Mouse (Mus musculus): ENCODE measurements at regions not wholly inside any gene's neighbourhood (a gene's known extent, or its start where the extent isn't known, plus 50 kb on each side); places are given as distances from the start of the nearest gene placed in this dataset.

- DNase-seq: no peak
- H3K4me1 ChIP-seq (ENCODE audit: control insufficient read depth, insufficient read depth, low read length): no peaks in the 10 kb centered on the region
- no peaks in the 10 kb centered on the region; the same call in 1 of the 2 replicates for H3K27me3 ChIP-seq (ENCODE audit: control insufficient read depth, insufficient read depth, low read length)
- no peak overlapping the region for H3K9ac ChIP-seq (ENCODE audit: low read depth, low read length)
- no peaks in the 10 kb centered on the region for H3K79me2 ChIP-seq (replicated peaks; ENCODE audit: control insufficient read depth, insufficient read depth, low read length)
- H3K27ac ChIP-seq: no peak overlapping the region
- WGBS: 47% methylated on average over 7 of the region's 7 CpGs
- no peaks in the 10 kb centered on the region for H3K36me3 ChIP-seq (ENCODE audit: control insufficient read depth, insufficient read depth, low read length)
- intact Hi-C loops (cut with DNase I): no loop called here
- no peak for TF ChIP-seq EP300 (IDR thresholded peaks at IDR 0.05; ENCODE audit: insufficient read depth, low read depth, low read length)
- no peak for TF ChIP-seq POLR2A (IDR thresholded peaks at IDR 0.05; ENCODE audit: insufficient read depth, low read depth, low read length)
- TF ChIP-seq CTCF (IDR thresholded peaks at IDR 0.05): no peak
- H3K4me3 ChIP-seq: no peak overlapping the region
These were observed 357.3 kb downstream of the Lmx1a start for GRCm38 (mm10) chr1:168046347-168046746.

- DNase-seq: no peak
- H3K27ac ChIP-seq: no peak overlapping the region
- TF ChIP-seq CTCF (IDR thresholded peaks at IDR 0.05): no peak
- no peak for TF ChIP-seq POLR2A (IDR thresholded peaks at IDR 0.05; ENCODE audit: insufficient read depth, low read depth, low read length)
- TF ChIP-seq EP300 (IDR thresholded peaks at IDR 0.05; ENCODE audit: insufficient read depth, low read depth, low read length): no peak
- no peaks in the 10 kb centered on the region for H3K4me1 ChIP-seq (ENCODE audit: control insufficient read depth, insufficient read depth, low read length)
- H3K27me3 ChIP-seq (ENCODE audit: control insufficient read depth, insufficient read depth, low read length): no peaks in the 10 kb centered on the region; the same call in 1 of the 2 replicates
- WGBS: 97% methylated on average over 1 of the region's 1 CpGs
- no peaks in the 10 kb centered on the region for H3K79me2 ChIP-seq (replicated peaks; ENCODE audit: control insufficient read depth, insufficient read depth, low read length)
- no peak overlapping the region for H3K4me3 ChIP-seq
- no peak overlapping the region for H3K9ac ChIP-seq (ENCODE audit: low read depth, low read length)
- H3K36me3 ChIP-seq (ENCODE audit: control insufficient read depth, insufficient read depth, low read length): no peaks in the 10 kb centered on the region
- intact Hi-C loops (cut with DNase I): no loop called here
These were observed 357.7 kb downstream of the Lmx1a start for GRCm38 (mm10) chr1:168046749-168047148.

GRCm38 (mm10) chr1:168049965-168050364, 360.9 kb downstream of the Lmx1a start:
- H3K79me2 ChIP-seq (replicated peaks; ENCODE audit: control insufficient read depth, insufficient read depth, low read length): no peaks in the 10 kb centered on the region
- WGBS: 87% methylated on average over 3 of the region's 3 CpGs
- no peak overlapping the region for H3K9ac ChIP-seq (ENCODE audit: low read depth, low read length)
- intact Hi-C loops (cut with DNase I): no loop called here
- H3K4me3 ChIP-seq: no peak overlapping the region
- no peaks in the 10 kb centered on the region for H3K4me1 ChIP-seq (ENCODE audit: control insufficient read depth, insufficient read depth, low read length)
- H3K27ac ChIP-seq: no peak overlapping the region
- no peaks in the 10 kb centered on the region; the same call in 1 of the 2 replicates for H3K27me3 ChIP-seq (ENCODE audit: control insufficient read depth, insufficient read depth, low read length)
- no peak for TF ChIP-seq CTCF (IDR thresholded peaks at IDR 0.05)
- no peak for TF ChIP-seq POLR2A (IDR thresholded peaks at IDR 0.05; ENCODE audit: insufficient read depth, low read depth, low read length)
- TF ChIP-seq EP300 (IDR thresholded peaks at IDR 0.05; ENCODE audit: insufficient read depth, low read depth, low read length): no peak
- H3K36me3 ChIP-seq (ENCODE audit: control insufficient read depth, insufficient read depth, low read length): no peaks in the 10 kb centered on the region
- DNase-seq: no peak

- Histone ChIP-seq H3K27ac (no peak overlapping the region), H3K36me3 (ENCODE audit: control insufficient read depth, insufficient read depth, low read length) (no peaks in the 10 kb centered on the region), H3K9ac (ENCODE audit: low read depth, low read length) (no peak overlapping the region), H3K4me1 (ENCODE audit: control insufficient read depth, insufficient read depth, low read length) (no peaks in the 10 kb centered on the region; the same call in 1 of the 2 replicates), H3K4me3 (no peak overlapping the region), H3K79me2 (replicated peaks; ENCODE audit: control insufficient read depth, insufficient read depth, low read length) (no peaks in the 10 kb centered on the region), H3K27me3 (ENCODE audit: control insufficient read depth, insufficient read depth, low read length) (no peaks in the 10 kb centered on the region)
- no peak for DNase-seq
- intact Hi-C loops (cut with DNase I): no loop called here
- WGBS: 17% methylated on average over 5 of the region's 7 CpGs
- TF ChIP-seq CTCF (IDR thresholded peaks at IDR 0.05): no peak
- TF ChIP-seq POLR2A (IDR thresholded peaks at IDR 0.05; ENCODE audit: insufficient read depth, low read depth, low read length): no peak
- TF ChIP-seq EP300 (IDR thresholded peaks at IDR 0.05; ENCODE audit: insufficient read depth, low read depth, low read length): no peak
These were observed 367.4 kb downstream of the Lmx1a start for GRCm38 (mm10) chr1:168056479-168056878.

GRCm38 (mm10) chr1:168057479-168057878, 368.4 kb downstream of the Lmx1a start:
- H3K4me3 ChIP-seq: no peak overlapping the region
- no peak for TF ChIP-seq CTCF (IDR thresholded peaks at IDR 0.05)
- no peak for TF ChIP-seq EP300 (IDR thresholded peaks at IDR 0.05; ENCODE audit: insufficient read depth, low read depth, low read length)
- no peak for TF ChIP-seq POLR2A (IDR thresholded peaks at IDR 0.05; ENCODE audit: insufficient read depth, low read depth, low read length)
- H3K79me2 ChIP-seq (replicated peaks; ENCODE audit: control insufficient read depth, insufficient read depth, low read length): no peaks in the 10 kb centered on the region
- H3K9ac ChIP-seq (ENCODE audit: low read depth, low read length): no peak overlapping the region
- H3K4me1 ChIP-seq (ENCODE audit: control insufficient read depth, insufficient read depth, low read length): no peaks in the 10 kb centered on the region; the same call in 1 of the 2 replicates
- no peaks in the 10 kb centered on the region for H3K27me3 ChIP-seq (ENCODE audit: control insufficient read depth, insufficient read depth, low read length)
- 49% methylated on average over 9 of the region's 9 CpGs for WGBS
- no peak overlapping the region for H3K27ac ChIP-seq
- intact Hi-C loops (cut with DNase I): no loop called here
- DNase-seq: no peak
- no peaks in the 10 kb centered on the region for H3K36me3 ChIP-seq (ENCODE audit: control insufficient read depth, insufficient read depth, low read length)

- H3K4me1 ChIP-seq (ENCODE audit: control insufficient read depth, insufficient read depth, low read length): no peaks in the 10 kb centered on the region; the same call in 1 of the 2 replicates
- H3K9ac ChIP-seq (ENCODE audit: low read depth, low read length): no peak overlapping the region
- no peaks in the 10 kb centered on the region for H3K36me3 ChIP-seq (ENCODE audit: control insufficient read depth, insufficient read depth, low read length)
- no peak for DNase-seq
- no peak overlapping the region for H3K27ac ChIP-seq
- H3K4me3 ChIP-seq: no peak overlapping the region
- H3K79me2 ChIP-seq (replicated peaks; ENCODE audit: control insufficient read depth, insufficient read depth, low read length): no peaks in the 10 kb centered on the region
- no peaks in the 10 kb centered on the region for H3K27me3 ChIP-seq (ENCODE audit: control insufficient read depth, insufficient read depth, low read length)
- 83% methylated on average over 4 of the region's 4 CpGs for WGBS
- no peak for TF ChIP-seq POLR2A (IDR thresholded peaks at IDR 0.05; ENCODE audit: insufficient read depth, low read depth, low read length)
- TF ChIP-seq EP300 (IDR thresholded peaks at IDR 0.05; ENCODE audit: insufficient read depth, low read depth, low read length): no peak
- no peak for TF ChIP-seq CTCF (IDR thresholded peaks at IDR 0.05)
- intact Hi-C loops (cut with DNase I): no loop called here
These were observed 369.7 kb downstream of the Lmx1a start for GRCm38 (mm10) chr1:168058769-168059168.
